Mouse (Mus musculus) ES-Bruce4 (cell line): Measurements from ENCODE around the gene Nf1.

ENCODE experiments used
- CTCF ChIP-seq: IDR thresholded peaks from one replicate; pipeline ENCODE4 v1.8.1; 2011; ENCODE audit warnings: low read depth, low read length
- EP300 ChIP-seq: IDR thresholded peaks from 2 replicates; pipeline ENCODE4 v1.6.1; 2011; ENCODE audit warnings: low read depth, low read length; ENCODE audit not compliant: insufficient read depth
- POLR2A ChIP-seq: IDR thresholded peaks from one replicate; pipeline ENCODE4 v1.8.1; 2011; ENCODE audit warnings: low read length; ENCODE audit not compliant: insufficient read depth

- TF ChIP-seq CTCF (no peak), POLR2A (no peak), EP300 (no peak)
Measured at GRCm38 (mm10) chr11:79329585-79329984, 9.9 kb upstream of the Nf1 start.
